Mouse (Mus musculus): ENCODE measurements around the gene Pmm1. TPM values are rescaled to one million over a fixed set of nuclear protein-coding genes. Genes with fewer than 3 reads are reported as not detected.

Pmm1 gene
- polyA plus RNA-seq, 1 experiment from 2014 or later, result 39.0 TPM

DNA sequence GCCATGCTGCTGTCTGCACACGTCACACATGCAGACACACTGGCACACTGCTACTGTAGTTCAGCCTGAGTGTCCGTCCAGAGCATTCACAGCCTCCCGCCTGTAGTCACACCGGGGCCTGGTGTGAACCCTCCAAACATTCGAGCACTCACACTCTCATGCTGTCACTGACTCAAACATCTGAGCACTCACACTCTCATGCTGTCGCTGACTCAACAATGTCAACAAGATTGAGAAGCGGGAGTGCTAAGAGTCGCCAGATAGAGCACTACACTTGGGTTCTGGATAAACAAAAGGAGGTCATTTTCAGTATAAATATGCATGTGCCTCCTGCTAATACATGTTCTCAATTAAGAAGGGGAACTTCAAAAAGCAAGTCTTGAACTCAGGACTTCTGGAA, 52.8 kb downstream of the Pmm1 start:
- 72% methylated on average over 8 of the region's 8 CpGs for WGBS
- no peak overlapping the region for H3K4me3 ChIP-seq (ENCODE audit: low read depth, low read length)
- H3K27ac ChIP-seq (ENCODE audit: low read depth), result no peak overlapping the region
- H3K4me2 ChIP-seq, result no peak overlapping the region
- H3K4me1 ChIP-seq (ENCODE audit: insufficient read depth), result no peaks in the 10 kb centered on the region
- no peak for TF ChIP-seq CTCF (IDR thresholded peaks at IDR 0.05; ENCODE audit: low read depth)
- no peaks in the 10 kb centered on the region for H3K27me3 ChIP-seq (ENCODE audit: insufficient read depth, low read length)
- ATAC-seq (ENCODE audit: insufficient read depth) (no peak), DNase-seq (no peak)
- no peak overlapping the region for H3K9ac ChIP-seq
- no peaks in the 10 kb centered on the region for H3K9me3 ChIP-seq (ENCODE audit: low read depth, low read length)
- H3K36me3 ChIP-seq (ENCODE audit: insufficient read depth), result peaks cover 94% of the 10 kb centered on the region

DNA sequence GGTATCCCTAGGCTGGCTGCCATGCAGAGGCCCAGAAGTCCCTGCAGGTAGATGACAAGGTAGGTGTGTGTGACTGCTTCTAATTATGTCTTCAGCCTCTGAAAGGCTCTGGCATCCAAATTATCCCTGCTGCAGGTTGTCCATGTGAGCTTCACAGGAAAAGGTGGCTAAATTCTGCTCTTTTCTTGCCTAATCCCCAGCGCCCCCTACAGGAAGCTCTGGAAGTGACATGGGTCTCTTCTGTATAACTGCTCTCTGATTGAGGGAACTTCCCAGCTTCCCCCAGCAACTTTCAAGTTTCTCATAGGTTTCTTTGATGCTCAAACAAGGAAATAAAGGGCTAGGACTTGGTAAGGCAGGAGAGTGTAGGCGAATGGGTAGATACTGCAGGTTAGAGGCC, 55.8 kb downstream of the Pmm1 start:
- Histone ChIP-seq H3K9ac (no peak overlapping the region), H3K4me1 (ENCODE audit: insufficient read depth) (no peaks in the 10 kb centered on the region), H3K36me3 (ENCODE audit: insufficient read depth) (peaks cover 89% of the 10 kb centered on the region), H3K4me2 (no peak overlapping the region), H3K4me3 (ENCODE audit: low read depth, low read length) (no peak overlapping the region), H3K27me3 (ENCODE audit: insufficient read depth, low read length) (no peaks in the 10 kb centered on the region), H3K27ac (ENCODE audit: low read depth) (no peak overlapping the region), H3K9me3 (ENCODE audit: low read depth, low read length) (no peaks in the 10 kb centered on the region)
- ATAC-seq (ENCODE audit: insufficient read depth) (no peak), DNase-seq (peak; percentile 84)
- peak; percentile 83 for TF ChIP-seq CTCF (IDR thresholded peaks at IDR 0.05; ENCODE audit: low read depth)
- 42% methylated on average over 2 of the region's 2 CpGs for WGBS

Other genes starting within 250 kb of the Pmm1 start
- gene Zc3h7b, start 215.9 kb downstream of the Pmm1 start, polyA plus RNA-seq (2014; fragmentation: Nextera tagmentation; extraction: Ambion mirVana), result 45.6 and 46.1 TPM in 2 replicates
- gene Rangap1, start 215.4 kb downstream of the Pmm1 start, polyA plus RNA-seq (2014; fragmentation: Nextera tagmentation; extraction: Ambion mirVana), result 101 and 107 TPM in 2 replicates
- 23.5 and 23.8 TPM in 2 replicates for gene Tef, start 158.5 kb downstream of the Pmm1 start, polyA plus RNA-seq (2014; fragmentation: Nextera tagmentation; extraction: Ambion mirVana)
- gene Tob2, start 102.1 kb downstream of the Pmm1 start, polyA plus RNA-seq (2014; fragmentation: Nextera tagmentation; extraction: Ambion mirVana), result 23.3 and 24.2 TPM in 2 replicates
- gene Phf5a, start 89.0 kb downstream of the Pmm1 start, polyA plus RNA-seq (2014; fragmentation: Nextera tagmentation; extraction: Ambion mirVana), result 211 and 220 TPM in 2 replicates
- 149 and 152 TPM in 2 replicates for gene Aco2, start 88.6 kb downstream of the Pmm1 start, polyA plus RNA-seq (2014; fragmentation: Nextera tagmentation; extraction: Ambion mirVana)
- 74.4 and 89.5 TPM in 2 replicates for gene Polr3h, start 34.7 kb downstream of the Pmm1 start, polyA plus RNA-seq (2014; fragmentation: Nextera tagmentation; extraction: Ambion mirVana)
- 10.1 and 11.8 TPM in 2 replicates for gene Csdc2, start 24.2 kb downstream of the Pmm1 start, polyA plus RNA-seq (2014; fragmentation: Nextera tagmentation; extraction: Ambion mirVana)
- gene 1700029P11Rik, start 19.6 kb upstream of the Pmm1 start, polyA plus RNA-seq (2014; fragmentation: Nextera tagmentation; extraction: Ambion mirVana), result not detected in 2 replicates
- gene Xrcc6, start 26.9 kb upstream of the Pmm1 start, polyA plus RNA-seq (2014; fragmentation: Nextera tagmentation; extraction: Ambion mirVana), result 92.5 and 93.1 TPM in 2 replicates
- 23.0 and 26.8 TPM in 2 replicates for gene Desi1, start 72.9 kb upstream of the Pmm1 start, polyA plus RNA-seq (2014; fragmentation: Nextera tagmentation; extraction: Ambion mirVana)
- 334 and 340 TPM in 2 replicates for gene Snu13, start 86.7 kb upstream of the Pmm1 start, polyA plus RNA-seq (2014; fragmentation: Nextera tagmentation; extraction: Ambion mirVana)
- gene 4930407I10Rik, start 98.2 kb upstream of the Pmm1 start, polyA plus RNA-seq (2014; fragmentation: Nextera tagmentation; extraction: Ambion mirVana), result not detected in 2 replicates
- gene Mei1, start 109.1 kb upstream of the Pmm1 start, polyA plus RNA-seq (2014; fragmentation: Nextera tagmentation; extraction: Ambion mirVana), result not detected in 2 replicates
- 20.5 and 22.1 TPM in 2 replicates for gene Ccdc134, start 167.0 kb upstream of the Pmm1 start, polyA plus RNA-seq (2014; fragmentation: Nextera tagmentation; extraction: Ambion mirVana)
- 107 and 114 TPM in 2 replicates for gene Srebf2, start 186.3 kb upstream of the Pmm1 start, polyA plus RNA-seq (2014; fragmentation: Nextera tagmentation; extraction: Ambion mirVana)

Measured in lung, embryonic 14.5 days (tissue).